Mouse (Mus musculus) cerebellum, adult (tissue): ENCODE data around the gene Tanc1.

ENCODE experiments used
- ATAC-seq: cut with Nextera tagmentation; 2 replicates; pipeline ENCODE4 v1.9.2; 2017; ENCODE audit warnings: mild to moderate bottlenecking, moderate library complexity, mixed read lengths; ENCODE audit not compliant: insufficient number of reproducible peaks, low FRiP score, low TSS enrichment

Tanc1 gene

GRCm38 (mm10) chr2:59611216-59611810 is 529 bp upstream of the Tanc1 start:
- peak; percentile 26; the same call in 1 of the 2 replicates for ATAC-seq

GRCm38 (mm10) chr2:59612733-59613473 is 1.1 kb downstream of the Tanc1 start:
- 0 out of 2 replicates have a peak, but pooled peaks have one; percentile 9 for ATAC-seq

GRCm38 (mm10) chr2:59613474-59614019 is 1.7 kb downstream of the Tanc1 start:
- no peak for ATAC-seq

GRCm38 (mm10) chr2:59616890-59617289 is 5.0 kb downstream of the Tanc1 start:
- no peak for ATAC-seq

GRCm38 (mm10) chr2:59618996-59619395 is 7.2 kb downstream of the Tanc1 start:
- ATAC-seq: no peak

GRCm38 (mm10) chr2:59620601-59621000 is 8.8 kb downstream of the Tanc1 start:
- ATAC-seq: no peak

- ATAC-seq: no peak
These were observed 10.8 kb downstream of the Tanc1 start for GRCm38 (mm10) chr2:59622514-59623139.

- no peak for ATAC-seq
These were observed 12.0 kb downstream of the Tanc1 start for GRCm38 (mm10) chr2:59623858-59624257.

GRCm38 (mm10) chr2:59625416-59625815 is 13.6 kb downstream of the Tanc1 start:
- ATAC-seq: no peak

GRCm38 (mm10) chr2:59625927-59626326 is 14.1 kb downstream of the Tanc1 start:
- ATAC-seq: no peak

- no peak for ATAC-seq
These were observed 14.6 kb downstream of the Tanc1 start for GRCm38 (mm10) chr2:59626422-59626821.

GRCm38 (mm10) chr2:59627502-59627901 is 15.7 kb downstream of the Tanc1 start:
- no peak for ATAC-seq

- peak; percentile 75 for ATAC-seq
These were observed 16.4 kb downstream of the Tanc1 start for GRCm38 (mm10) chr2:59628057-59628901.

GRCm38 (mm10) chr2:59629829-59630228 is 18.0 kb downstream of the Tanc1 start:
- no peak for ATAC-seq

- ATAC-seq: no peak
These were observed 19.6 kb downstream of the Tanc1 start for GRCm38 (mm10) chr2:59631406-59631805.

GRCm38 (mm10) chr2:59633761-59634430 is 22.1 kb downstream of the Tanc1 start:
- ATAC-seq: no peak

GRCm38 (mm10) chr2:59637040-59637785 is 25.4 kb downstream of the Tanc1 start:
- ATAC-seq: no peak

GRCm38 (mm10) chr2:59642722-59643121 is 30.9 kb downstream of the Tanc1 start:
- ATAC-seq: no peak

- ATAC-seq: peak; percentile 20; the same call in 1 of the 2 replicates
These were observed 33.0 kb downstream of the Tanc1 start for GRCm38 (mm10) chr2:59644816-59645215.
